Mouse (Mus musculus) cerebellum, adult 2 months (tissue): ENCODE data around the gene Gtdc1.

Source experiments
- CTCF ChIP-seq: fragments of 200-500 bp; IDR thresholded peaks from 2 replicates; pipeline ENCODE4 v1.5.1; 2011; ENCODE audit warnings: low read depth, mild to moderate bottlenecking, control low read depth, low read length, moderate library complexity, borderline replicate concordance; ENCODE audit not compliant: insufficient read depth
- POLR2A ChIP-seq: fragments of 200-500 bp; IDR thresholded peaks from 2 replicates; pipeline ENCODE4 v1.6.1; 2011; ENCODE audit warnings: low read length, control low read depth, borderline replicate concordance; ENCODE audit not compliant: insufficient read depth

DNA sequence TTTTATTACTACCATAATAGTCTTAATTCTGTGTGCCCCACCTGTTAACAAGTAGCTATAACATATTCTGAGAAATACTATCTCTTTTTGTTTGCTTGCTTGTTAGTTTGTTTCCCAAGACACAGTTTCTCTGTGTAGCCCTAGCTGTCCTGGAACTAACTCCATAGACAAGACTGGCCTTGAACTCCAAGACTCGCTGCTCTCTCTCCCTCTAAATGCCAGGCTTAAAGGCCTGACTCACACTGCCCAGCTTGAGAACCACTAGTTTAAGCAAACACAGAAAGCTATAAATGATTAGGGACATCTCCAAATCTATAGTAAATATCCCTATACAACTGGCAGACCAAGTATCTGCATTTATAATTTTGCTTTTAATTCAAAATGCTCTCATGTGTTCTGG is 8.1 kb downstream of the Gtdc1 start:
- TF ChIP-seq CTCF (no peak), POLR2A (no peak)
